Mouse (Mus musculus) left cerebral cortex, postnatal 36 days (tissue): ENCODE measurements at regions not wholly inside any gene's neighbourhood (a gene's known extent, or its start where the extent isn't known, plus 50 kb on each side); places are given as distances from the start of the nearest gene placed in this dataset.

ENCODE experiments used
- DNase-seq, 2 experiments: peaks; one replicate each; pipeline ENCODE4 v3.0.0; 2021 to 2022; ENCODE audit warnings: low spot score in 2 of 2, mixed read lengths in 1 of 2
- intact Hi-C: fragments of 180-260 bp; cut with DNase I; formaldehyde crosslinking; loops from one replicate; pipeline ENCODE4 v1.15.1; 2025

DNA sequence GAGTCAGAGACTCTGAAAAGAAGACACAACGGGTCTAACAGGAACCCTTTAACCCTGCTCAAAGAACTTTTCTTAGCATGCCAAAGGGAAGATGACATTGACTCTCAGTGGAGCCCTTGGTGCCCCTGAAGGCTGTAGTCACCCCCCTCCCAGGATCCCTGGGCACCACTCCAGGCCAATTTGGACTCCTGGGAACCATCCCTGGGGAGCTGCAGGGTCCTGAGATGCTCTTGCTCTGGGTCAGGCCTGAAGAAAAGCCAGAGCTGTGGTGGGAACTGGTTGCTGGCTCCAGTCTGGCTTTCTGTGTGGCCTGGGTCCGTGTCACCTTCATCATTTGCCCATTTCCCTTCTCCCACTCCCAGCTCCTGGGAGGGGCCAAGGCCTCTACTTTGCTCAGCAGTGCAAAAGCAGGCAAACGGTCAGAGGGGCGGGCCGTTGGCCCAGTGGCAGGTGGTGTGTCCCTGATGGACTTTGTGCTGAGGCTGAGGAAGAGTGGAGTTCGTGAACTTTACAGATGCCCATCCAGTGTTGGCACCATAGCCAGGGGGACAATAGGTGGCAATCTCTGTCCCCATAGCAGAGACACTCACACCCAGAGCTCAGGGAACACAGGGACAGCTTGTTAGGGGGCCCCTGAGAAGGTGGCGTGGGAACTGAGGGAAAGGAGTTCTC lies 69.1 kb upstream of the Ccnd1 start:
- no peak for DNase-seq
- intact Hi-C loops: no loop called here

DNA sequence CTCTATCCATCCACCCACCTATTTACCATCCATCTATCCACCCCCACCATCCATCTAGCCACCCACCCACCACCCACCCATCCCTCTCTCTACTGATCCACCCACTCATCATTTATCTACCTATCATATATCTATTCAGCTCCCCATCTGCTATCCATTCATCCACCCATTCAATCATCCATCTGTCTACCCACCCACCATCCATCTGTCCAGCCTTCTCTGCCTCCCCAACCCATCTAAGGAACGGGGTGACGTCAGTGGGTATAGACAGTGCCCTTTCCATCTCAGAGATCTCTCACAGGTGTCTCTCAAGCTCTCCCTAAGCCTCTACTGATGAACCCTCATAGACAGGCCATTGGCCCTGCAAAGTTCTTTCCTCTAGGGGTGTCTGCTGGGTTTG lies 67.5 kb upstream of the Ccnd1 start:
- no peak for DNase-seq
- intact Hi-C loops: no loop called here

GRCm38 (mm10) chr7:145001503-145002084 lies 61.9 kb upstream of the Ccnd1 start:
- intact Hi-C loops: no loop called here
- DNase-seq: no peak

DNA sequence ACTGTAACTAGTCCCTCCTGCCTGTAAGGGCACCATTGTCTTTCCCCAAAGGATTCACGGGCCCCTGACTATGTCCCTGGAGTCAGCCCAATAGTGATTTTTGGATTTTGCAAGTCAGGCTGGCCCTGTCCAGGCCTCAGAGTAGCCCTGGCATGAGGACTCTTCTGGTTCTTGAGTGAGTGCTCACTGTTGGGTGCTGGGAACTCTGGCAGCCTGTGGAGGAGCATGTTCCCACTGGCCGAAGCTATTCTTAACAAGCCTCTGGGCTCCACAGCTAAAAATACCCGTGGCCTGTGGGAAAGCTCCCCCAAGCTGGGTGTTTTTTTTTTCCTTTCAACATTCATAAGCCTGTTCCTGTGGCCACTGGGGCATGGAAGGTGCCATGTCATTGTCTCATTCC lies 60.0 kb upstream of the Ccnd1 start:
- no peak for DNase-seq
- intact Hi-C loops: no loop called here

GRCm38 (mm10) chr7:144996847-144997246 lies 57.1 kb upstream of the Ccnd1 start:
- no peak for DNase-seq
- intact Hi-C loops: no loop called here

GRCm38 (mm10) chr7:144994229-144994628 lies 54.5 kb upstream of the Ccnd1 start:
- intact Hi-C loops: no loop called here
- no peak for DNase-seq

- intact Hi-C loops: no loop called here
Observed at GRCm38 (mm10) chr7:144993566-144993965, 53.8 kb upstream of the Ccnd1 start.

DNA sequence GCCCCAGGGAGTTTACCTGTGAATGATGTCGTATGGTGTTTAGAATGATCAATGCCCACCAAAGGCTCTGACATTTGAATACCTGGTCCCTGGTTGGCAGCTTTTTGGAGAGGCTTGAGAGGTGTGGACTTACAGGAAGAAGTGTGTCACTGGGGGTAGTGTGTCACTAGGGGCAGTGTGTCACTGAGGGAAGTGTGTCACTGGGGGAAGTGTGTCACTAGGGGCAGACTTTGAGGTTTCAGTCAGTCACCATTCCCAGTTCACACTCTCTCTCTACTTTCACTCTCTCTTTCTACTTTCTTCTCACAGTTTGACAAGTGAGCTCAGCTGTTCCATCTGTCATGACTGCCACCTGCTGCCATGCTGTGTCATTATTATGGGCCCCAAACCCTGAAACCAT lies 52.0 kb upstream of the Ccnd1 start:
- DNase-seq: no peak
- intact Hi-C loops: no loop called here

More at GRCm38 (mm10) chr7:144993566-144993965, 53.8 kb upstream of the Ccnd1 start:
- DNase-seq: no peak
